Mouse (Mus musculus) cerebellum, adult 11 months (tissue): ENCODE results near the gene Gm10160.
A peak's percentile ranks its signal among the peaks of the same experiment; 100 is the strongest.
"Not testable (repeated sequence)": the region's sequence is repeated elsewhere in the genome, so short reads cannot be mapped to it uniquely, and the experiment has no call there.

ENCODE experiments used
- DNase-seq: peaks from one replicate; pipeline ENCODE4 v3.0.0; 2022

Gene Gm10160

DNA sequence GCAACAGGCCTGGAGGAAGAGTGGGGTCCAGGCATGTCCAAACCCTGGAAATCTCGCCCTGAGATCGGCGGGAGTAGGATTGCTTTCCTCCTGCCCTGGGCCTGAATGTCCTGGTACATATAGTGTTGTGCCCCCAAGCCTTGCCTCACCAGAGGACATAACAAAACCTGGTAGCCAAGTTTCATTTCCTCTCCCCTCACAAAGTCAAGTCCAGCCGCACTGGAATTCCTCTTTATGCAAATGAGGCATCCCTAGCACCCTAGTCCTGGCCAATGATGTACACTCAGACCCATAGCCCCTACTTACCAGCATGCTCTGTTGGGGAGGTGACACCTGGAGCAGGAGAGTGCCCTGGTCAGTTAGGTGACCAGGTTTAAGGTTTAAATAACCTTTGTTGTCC lies 627 bp upstream of the Gm10160 start:
- no peak for DNase-seq

- no peak for DNase-seq
Measured at GRCm38 (mm10) chr7:81854568-81855307, 856 bp downstream of the Gm10160 start.

DNA sequence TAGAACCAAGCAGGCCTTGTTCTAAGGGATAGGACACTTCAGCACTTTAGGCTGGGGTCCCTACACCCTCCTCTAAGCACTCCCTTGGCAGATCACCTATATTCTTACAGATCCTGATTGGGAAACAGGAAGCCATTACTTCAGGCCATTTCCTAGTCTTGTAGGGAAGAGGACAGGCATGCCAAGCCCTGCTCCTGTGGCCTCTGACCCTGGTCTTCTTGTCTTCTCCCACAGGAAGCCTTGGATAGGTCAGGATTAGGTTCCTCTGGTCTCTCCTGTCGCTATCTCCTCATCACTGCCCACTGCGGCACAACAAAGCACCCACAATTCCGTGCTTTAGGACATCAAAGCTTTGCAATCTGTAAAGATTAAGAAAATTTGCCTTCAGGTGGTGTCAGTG lies 3.9 kb downstream of the Gm10160 start:
- DNase-seq = no peak

DNA sequence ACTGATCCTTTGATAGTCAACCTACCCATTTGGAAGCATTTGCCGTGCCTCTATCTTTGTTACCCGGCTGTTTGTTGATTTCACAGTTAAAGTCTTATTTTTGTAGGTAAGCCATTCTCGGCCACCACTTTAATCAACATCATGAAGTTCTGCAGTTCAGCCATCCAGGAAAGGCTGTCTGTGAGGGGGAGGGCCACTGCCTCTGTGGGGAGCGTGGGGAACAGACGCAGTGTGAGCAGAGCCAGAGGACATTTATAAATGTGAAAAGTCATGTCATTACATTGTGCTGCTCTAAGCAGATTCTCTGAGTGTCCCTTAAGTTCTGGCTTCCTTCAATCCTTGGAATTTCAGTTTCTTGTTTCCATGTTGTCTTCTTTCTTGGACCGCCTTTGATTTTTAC lies 5.4 kb downstream of the Gm10160 start:
- DNase-seq = no peak

DNA sequence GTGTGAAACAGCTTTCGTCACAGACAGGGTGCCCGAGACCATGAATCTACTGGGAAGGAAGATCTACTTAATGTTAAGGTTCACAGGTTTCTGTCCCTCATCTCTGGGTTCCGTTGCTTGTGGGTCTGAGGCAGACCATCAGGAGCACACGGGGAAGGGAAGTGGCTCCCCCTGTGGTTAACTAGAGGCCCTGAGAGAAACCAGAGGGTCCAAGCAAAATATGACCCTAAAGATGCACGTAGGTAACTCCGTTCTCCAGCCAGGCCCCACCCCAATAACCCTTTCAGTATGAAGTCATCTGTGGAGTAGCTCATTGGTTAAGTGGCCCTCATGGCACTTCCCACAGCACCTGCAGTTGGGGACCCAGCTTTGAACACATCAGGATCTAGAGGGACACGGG lies 6.0 kb downstream of the Gm10160 start:
- no peak for DNase-seq

DNA sequence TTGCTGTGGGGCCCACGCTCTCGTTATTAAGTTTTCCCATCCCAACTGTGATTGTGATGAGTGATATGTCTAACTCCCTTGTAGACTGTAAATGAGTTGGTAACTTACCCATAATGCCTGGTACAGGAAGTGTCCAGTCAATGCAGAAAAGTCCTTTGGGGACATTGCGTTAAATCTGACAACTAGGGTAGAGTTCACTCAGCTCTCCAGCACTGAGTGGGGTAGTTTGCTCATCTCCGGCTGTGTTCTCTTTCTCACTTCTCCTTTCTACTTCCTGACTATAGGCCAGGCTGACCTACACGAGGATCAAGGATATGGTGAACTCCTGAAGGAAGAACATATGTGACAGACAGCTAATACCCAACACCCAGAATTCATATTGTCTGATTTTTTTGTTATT lies 6.4 kb downstream of the Gm10160 start:
- no peak for DNase-seq

GRCm38 (mm10) chr7:81847777-81848176 lies 7.8 kb downstream of the Gm10160 start:
- no peak for DNase-seq

DNA sequence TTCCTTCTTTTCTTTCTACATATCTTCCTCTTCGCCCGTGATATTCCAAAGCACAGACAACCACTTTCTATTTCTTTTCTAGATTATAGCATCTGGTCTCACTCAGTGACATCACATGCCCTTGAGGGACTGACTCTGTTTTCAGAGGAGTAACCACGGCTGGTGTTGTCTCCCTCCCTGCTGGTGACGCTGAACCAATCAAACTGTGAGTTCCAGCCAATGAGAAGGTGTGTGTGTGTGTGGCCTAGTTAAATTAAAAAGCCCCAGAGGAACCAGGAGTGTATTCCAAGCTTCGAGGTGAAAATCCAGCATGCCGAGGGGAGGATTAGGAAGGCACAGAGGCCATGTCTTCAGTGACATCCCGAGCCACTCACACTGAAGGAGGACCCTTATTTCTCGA lies 8.6 kb downstream of the Gm10160 start:
- DNase-seq = no peak

GRCm38 (mm10) chr7:81846008-81846407 lies 9.6 kb downstream of the Gm10160 start:
- no peak for DNase-seq

DNA sequence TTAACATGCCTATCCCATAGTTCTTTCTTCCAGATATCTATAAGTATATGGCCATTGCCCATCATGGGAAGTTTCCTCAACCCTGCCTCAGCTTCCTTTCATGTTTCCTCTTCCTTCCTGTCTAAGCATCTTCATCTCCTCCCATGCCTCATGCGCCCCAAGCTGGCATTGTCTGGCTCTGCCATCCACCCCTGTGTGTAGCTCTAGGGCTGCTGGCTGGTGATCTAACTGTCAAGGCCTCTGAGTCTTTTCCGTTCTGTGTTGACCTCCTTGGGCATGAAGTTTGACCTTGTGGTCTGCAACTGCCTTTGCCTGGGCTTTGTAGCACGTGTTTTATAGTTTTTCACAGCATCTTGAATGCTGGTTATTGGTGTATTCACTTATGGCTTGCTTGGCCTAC lies 10.3 kb downstream of the Gm10160 start:
- DNase-seq = no peak

- DNase-seq = no peak
Measured at GRCm38 (mm10) chr7:81844801-81845200, 10.8 kb downstream of the Gm10160 start.

DNA sequence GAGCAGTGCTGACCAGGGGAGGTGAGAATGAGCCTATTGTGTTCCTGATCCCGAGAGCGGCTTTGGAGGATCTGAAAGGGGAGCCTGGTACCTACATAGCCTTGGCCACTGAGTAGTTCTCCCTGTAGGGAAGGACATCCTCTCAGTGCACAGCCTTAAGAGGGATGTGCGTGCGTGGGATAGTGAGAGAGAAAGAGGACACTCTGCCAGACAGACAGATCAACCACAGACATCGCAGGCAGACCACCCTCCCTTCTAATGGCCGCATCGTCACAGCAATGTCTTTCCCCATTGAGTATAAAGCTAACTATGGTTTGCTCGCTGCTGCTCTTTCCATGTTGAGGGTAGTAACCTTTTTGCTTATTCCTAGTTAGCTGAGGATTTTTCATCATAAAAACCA lies 11.7 kb downstream of the Gm10160 start:
- DNase-seq = no peak

DNA sequence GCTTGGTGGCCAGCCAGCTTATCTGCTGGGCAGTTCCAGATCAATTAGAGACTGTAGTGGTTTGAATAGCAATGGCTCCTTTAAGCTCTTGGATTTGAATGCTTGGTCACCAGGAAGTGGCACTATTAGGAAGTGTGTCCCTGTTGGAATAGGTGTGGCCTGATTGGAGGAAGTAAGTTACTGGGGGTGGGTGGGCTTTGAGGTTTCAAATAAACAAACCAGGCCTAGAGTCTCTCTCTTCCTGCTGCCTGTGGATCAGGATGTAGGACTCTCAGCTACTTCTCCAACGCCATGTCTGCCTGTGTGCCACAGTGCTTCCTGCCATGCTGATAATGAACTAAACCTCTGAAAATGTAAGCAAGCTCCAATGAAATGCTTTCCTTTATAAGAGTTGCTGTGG lies 12.6 kb downstream of the Gm10160 start:
- no peak for DNase-seq

DNA sequence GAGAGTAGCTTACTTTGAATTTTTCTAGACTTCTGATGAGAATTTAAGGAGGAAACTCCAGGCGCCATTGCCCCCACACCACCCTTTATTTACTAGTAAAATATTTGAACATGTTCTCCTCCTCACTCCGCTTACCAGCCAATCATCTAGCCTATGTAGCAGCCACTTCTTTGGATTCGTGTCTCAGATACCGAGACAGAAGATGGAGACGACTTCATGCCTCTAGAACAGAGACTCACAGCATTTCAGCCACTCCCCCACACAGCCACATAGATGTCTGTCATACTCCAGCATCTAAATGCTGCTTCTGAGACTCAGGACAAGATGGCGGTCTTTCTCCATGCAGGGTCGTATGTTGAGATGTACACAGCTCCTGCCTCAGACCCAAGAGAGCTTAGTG lies 13.5 kb downstream of the Gm10160 start:
- DNase-seq = no peak

GRCm38 (mm10) chr7:81841439-81841838 lies 14.2 kb downstream of the Gm10160 start:
- no peak for DNase-seq

DNA sequence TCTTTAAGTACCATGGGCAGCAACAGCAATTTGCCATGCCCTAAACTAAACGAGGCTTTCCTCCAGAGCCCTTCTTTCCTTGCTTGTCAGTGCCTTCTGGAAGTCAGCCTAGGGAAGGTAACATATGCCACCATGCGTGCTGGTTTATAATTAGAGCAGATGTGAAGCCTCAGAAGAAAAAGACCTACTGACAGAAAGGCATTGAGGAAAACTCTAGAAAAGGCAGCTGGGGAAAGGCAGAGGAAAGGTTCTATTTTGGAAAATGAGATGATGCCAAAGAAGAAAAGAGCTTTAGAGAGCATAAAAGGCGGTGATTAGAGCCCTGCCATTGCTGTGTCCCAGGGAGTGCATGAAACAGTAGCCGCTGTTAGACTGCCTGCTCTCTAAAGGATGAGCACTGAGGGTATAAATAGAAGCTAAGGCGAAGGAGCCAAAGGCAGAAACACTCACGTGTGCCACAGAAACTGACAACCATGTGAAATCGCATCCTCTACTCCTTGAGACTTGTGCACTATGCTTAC lies 14.9 kb downstream of the Gm10160 start:
- DNase-seq = no peak

GRCm38 (mm10) chr7:81839746-81840145 lies 15.8 kb downstream of the Gm10160 start:
- no peak for DNase-seq

- not testable (repeated sequence) for DNase-seq
Measured at GRCm38 (mm10) chr7:81837771-81838170, 17.8 kb downstream of the Gm10160 start.

DNA sequence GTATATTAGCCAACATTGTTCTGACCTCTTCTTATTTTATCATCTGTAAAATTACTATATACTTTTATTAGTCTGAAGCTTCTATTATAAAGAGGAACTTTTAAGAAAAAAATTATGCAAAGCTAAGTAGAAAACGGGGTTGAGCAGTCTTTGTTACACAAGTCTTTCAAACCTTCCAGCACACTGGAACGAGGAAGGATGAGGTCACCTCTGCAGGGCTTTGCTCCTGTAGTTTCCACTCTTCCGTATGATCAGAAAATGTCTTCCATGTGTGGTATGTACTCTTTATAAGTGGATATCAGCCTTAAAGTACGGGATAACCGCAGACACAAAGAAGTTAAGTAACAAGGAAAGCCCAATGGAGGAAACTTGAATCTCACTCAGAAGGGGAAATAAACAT lies 20.2 kb downstream of the Gm10160 start:
- no peak for DNase-seq

DNA sequence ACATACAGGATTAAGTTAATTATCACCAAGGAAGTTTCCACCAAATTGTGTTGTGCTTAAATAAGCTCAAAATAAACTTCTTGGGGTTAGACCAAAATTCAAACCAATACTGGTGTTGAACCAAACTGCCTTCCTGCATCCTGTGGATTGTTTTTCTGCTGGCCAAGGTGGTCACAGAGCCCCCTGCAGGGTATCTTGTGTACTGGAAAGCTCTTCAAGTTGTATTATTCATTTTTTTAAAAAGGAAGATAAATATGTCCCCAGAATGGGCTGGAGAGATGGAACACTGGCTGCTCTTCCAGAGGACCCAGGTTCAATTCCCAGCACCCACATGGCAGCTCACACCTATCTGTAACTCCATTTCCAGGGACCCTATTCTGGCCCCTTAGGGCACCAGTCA lies 20.7 kb downstream of the Gm10160 start:
- no peak for DNase-seq

- DNase-seq = no peak
Measured at GRCm38 (mm10) chr7:81829379-81829894, 26.2 kb downstream of the Gm10160 start, which contains the start of gene Btbd1. Gene Btbd1, minus strand, starts transcription at chr7:81829431.

DNA sequence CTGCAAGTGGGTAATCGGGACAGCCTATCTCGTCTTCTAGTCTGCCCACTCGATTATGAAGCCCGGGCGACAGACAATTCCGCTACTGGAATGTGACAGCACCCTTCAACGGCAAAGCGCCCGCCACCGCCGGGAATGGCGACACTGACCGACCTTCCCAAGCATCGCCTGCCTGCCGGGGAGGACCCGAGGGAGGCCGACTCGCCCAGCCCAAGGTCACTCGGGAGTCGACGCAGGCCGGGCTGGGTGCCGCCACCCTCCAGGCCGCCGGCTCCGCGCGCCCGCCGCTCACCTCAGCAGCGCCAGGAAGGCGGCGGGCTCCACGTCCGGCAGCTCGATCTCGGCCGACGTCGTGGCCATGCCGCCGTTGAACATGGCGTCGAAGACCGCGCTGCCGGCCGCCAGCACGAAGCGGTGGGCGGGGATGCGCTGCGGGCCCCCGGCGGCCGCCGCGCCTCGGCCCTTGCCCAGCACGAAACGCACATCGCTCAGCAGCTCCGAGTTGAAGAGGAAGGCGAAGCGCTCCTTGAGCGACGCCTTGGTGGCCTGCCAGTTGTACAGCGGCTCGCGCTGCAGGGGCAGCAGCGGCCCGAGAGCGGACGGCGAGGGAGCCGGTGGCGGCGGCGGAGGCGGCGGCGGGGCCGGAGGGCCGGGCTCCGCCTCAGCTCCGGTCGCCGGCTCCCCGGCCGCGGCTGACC lies 26.8 kb downstream of the Gm10160 start:
- peak; percentile 54 for DNase-seq

DNA sequence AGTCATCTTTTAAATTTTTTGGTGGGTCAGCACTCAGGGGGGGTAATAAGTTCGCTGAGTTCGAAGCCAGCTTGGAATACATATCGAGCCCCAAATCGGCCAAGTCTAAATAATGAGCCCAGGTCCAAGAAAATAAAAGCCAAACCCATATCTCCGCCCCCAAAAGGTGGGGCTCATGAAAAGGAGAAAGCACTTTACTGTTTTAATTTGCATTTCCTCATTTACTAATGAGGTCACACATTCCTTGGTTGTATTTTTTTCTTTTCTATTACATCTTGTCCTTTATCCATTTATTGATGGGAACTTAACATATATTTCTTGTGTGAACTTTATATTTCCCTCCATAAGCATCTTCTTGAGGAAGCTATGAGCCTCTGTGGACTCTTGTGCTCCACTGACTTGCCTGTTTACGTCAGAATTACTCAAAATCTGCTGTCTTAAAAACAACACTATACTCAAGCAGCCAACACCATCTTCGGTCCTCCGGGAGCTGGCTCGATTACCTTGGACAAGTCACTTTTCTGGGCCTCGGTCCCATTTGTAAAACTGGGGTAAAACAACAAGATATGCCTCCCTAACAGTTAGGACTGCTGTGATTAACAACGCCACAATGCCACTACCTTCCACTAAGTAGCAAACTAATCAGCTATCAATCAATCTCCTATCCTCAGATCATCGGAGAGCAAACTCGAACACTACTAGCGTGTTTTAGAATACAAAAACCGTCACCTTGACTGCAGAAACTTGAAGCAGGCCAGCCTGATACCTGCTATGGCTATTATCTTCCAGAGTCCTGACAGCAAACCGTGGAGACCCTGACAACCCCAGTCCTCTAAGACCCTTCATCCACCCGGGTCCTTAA lies 27.6 kb downstream of the Gm10160 start:
- DNase-seq = no peak
